Mouse (Mus musculus) retina, adult 2 months (tissue): ENCODE data around the gene Sipa1l3.

Experiments used
- DNase-seq: peaks from one replicate; pipeline ENCODE4 v3.0.0-alpha.2; 2012; ENCODE audit warnings: low read depth, low spot score

Sipa1l3 gene

GRCm38 (mm10) chr7:29381466-29382040, 136.9 kb downstream of the Sipa1l3 start:
- no peak for DNase-seq

- DNase-seq = no peak
Observed at GRCm38 (mm10) chr7:29374054-29374453, 144.4 kb downstream of the Sipa1l3 start.

DNA sequence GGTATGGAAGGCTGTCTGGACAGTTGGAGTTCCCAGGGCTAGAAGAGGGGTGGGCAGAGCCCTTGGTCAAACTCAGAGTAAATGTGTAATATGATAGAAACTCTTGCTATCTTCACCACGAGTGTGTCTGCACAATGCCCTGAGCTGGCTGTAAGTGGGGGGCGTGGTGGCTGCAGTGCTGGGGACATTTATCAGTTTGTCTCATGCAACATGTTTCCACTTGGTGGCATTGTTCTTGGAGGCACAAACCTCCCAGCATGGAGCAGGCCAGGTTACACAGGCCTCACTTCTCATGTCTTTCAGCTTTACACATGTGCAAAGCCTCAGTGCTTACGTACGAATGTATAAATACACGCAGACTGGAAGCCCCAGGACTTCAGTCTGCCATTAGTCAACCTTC, 146.3 kb downstream of the Sipa1l3 start:
- DNase-seq = no peak

DNA sequence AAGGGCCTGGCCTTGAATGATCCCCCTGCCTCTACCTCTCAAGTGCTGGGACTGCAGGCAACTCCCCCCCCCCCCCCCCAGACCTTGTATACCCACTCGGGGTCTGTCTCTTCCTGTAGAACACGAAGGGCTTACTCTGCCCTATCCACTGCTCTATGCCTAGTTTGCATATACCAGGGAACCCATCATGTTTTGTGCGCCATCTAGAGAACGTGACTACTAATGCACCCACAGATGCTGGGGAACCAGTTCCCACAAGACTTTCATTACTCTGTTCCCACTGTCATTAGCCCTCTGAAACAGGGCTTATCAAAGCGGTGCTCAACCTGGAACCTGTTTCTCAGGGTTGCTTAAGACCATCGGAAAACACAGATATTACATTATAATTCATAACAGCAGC, 148.4 kb downstream of the Sipa1l3 start:
- DNase-seq = no peak

DNA sequence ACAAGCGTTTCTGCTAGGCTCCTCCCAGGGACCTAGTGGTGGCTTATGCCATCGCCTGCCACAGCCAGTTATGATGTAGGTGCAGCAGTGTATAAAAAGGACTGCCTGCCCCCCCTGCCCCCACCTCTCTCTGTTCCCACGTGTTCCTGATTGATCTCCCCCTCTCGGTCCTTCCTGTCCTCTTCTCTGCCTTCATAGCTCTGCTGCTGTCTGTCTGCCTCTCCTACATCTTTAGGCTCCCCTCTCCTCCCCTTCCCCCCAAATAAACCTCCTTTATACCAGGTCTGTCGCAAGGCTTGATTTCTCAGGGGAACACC, 150.5 kb downstream of the Sipa1l3 start:
- DNase-seq = no peak

DNA sequence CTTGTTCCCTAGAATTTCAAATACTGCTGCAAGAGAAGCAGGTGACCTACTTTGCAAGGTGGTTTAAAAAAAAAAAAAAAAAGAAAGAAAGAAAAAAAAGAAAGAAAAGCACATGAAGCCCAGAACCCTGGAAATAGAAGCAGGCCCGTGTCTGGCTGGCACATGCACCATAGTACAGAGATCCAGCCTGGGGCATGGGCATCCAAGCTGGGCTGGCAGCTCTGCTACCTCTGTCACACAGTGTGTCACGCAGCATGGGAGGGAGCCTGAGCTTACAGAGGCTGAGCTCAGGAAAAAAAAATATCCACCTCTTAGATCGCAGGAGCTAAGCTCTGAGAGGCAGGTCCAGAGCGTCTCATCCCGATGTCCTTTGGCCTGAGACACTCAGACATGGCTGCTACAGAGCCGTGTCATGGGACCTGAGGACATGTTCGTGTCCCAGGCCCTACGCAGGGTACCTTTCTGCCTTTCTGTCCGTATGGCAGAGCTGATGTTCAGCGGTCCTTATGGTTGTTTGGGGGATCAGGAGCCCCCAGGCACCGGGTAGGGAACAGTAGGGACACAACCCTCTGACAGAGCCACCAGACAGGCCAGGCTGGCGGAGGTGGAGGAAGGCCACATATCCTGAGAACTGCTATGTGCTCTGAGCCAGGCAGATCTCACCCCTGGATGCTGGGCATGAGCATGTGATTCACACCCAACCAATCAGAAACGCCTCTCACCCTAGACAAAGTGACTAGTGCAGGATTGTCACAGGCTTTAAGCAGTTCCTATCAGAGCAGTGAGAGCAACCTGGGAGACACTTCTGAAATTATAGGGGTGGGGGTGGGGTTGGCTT, 151.1 kb downstream of the Sipa1l3 start:
- no peak for DNase-seq

DNA sequence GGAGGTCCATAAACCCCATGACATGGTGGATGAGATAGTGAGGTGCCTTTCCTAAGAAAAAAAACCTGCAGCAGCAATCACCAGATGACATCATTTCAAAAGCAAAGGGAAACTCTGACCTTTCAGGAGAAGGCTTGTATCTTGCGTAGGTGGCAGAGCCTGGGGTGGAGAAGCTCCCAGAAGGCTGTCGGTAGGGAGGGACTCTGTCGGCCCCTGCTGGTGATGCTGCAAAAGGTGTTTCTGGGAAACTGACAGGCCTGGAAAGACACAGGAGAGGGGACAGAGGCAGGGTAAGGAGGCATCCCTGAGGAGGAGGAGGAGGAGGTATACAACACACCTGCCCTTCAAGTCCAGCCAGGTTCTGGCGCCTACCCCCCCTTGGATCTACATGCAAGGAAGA, 154.4 kb downstream of the Sipa1l3 start:
- DNase-seq = no peak

DNA sequence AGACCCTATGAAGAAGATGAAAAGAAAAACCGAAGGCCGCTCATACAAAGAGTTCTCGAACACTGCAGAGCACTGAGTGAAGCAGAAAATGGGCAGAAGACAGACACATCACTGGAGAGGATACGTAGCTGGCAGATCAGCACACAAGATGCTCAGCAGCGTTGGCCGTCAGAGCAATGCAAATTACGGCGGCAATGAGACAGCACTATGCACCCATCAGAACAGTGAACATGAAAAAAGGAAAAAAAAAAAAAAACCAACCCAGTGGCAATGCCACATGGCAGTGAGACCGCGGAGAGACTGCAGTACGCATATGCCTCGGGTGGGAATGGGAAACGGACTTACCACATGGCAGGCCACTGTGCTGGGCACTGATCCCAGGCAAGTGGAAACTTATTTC, 156.9 kb downstream of the Sipa1l3 start:
- no peak for DNase-seq

DNA sequence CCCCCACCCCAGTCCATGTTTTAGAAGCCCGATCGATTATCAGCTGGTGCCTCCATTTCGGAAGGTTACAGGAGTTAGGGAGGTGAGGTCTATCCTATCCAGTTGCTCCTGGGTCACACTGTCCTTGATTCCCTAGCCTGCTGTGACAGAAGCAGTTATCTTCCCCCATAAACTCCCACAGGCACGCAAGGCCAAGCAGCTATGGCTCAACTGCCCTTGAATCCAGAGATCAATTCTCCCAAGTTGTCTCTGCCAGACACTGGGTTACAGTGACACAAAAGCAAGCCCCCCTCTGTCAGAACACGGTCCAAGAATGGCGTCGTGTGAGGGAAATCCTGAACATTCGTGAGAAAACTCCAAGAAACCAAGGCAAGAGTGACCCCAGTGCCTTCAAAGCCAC, 163.0 kb downstream of the Sipa1l3 start:
- DNase-seq = no peak

DNA sequence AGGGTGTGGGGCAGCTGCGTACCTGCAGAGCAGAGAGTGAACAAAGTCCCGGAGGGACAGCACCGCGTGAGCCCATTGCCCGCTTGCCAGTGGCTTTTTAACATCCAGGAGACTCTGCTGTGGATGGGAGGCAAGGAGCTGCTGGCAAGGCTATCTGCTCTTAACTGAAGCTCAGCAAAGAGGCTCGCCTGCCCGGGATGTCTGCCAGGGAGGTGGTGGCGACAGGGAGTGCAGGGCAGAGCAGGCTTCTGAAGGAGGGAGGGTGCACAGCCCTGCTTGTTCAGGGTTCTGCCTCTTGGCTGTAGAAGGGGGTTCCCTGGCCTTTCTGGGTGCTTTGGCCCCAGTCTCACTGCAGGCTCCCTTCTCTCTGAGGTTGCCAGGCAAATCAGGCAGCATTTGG, 164.3 kb downstream of the Sipa1l3 start:
- DNase-seq = no peak

GRCm38 (mm10) chr7:29352246-29352645, 166.2 kb downstream of the Sipa1l3 start:
- DNase-seq = no peak

DNA sequence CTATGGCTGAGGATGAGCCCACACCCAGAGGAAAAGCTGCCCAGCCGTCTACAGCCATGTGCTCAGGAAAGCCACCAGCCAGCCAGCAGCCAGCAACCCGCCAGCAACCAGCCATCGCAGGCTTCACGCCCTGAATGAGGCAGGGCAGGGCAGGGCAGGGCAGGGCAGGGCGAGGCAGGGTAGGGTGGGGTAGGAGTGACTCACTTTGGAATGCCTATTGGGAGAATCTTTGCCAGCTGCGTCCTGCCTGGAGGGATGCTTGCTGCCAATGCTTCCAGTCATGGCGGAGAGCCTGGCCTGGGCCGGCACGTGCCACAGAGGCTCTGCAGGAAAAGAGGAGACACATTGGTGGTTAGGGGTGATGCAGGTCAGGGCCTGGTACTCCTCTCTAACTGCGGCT, 168.0 kb downstream of the Sipa1l3 start:
- DNase-seq = no peak

DNA sequence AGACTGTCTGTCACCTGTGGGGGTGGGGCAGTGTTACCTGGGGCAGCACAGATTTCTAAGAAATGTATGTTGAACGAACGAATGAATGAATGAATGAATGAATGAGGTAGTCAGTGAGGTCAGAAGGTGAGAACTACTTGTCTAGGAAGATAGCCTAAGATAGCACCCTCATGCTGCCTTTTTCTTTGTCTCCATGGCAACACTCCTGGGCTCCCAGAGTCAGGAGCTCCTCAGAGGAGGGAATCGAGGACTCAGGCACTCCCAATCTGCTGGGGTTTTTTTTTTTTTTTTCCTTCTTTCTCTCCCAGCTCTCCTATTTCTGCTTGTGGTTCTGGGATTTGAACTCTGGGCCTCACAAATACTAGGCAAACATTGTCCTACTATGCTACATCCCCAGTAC, 172.2 kb downstream of the Sipa1l3 start:
- no peak for DNase-seq

DNA sequence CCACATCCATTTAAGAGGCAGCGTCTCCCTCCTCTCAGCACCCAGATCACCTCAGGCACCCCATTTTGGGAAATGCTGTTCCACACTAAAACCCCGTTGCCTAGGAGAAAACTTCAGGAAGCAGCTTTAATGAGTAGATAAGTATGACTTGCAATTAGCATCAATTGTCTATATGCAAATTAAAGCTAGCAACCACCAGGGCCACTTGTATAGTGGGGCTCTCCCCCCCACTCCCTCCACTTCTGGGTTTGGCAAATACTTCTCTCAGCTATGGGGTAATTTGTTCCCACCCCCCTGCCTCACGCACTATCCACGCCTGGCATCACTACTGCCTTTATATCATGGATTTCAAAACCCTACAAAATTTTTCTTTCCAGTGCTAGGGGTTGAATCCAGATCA, 172.9 kb downstream of the Sipa1l3 start:
- no peak for DNase-seq

- DNase-seq = no peak
Observed at GRCm38 (mm10) chr7:29343746-29344145, 174.7 kb downstream of the Sipa1l3 start.

- no peak for DNase-seq
Observed at GRCm38 (mm10) chr7:29342489-29343092, 175.8 kb downstream of the Sipa1l3 start.

DNA sequence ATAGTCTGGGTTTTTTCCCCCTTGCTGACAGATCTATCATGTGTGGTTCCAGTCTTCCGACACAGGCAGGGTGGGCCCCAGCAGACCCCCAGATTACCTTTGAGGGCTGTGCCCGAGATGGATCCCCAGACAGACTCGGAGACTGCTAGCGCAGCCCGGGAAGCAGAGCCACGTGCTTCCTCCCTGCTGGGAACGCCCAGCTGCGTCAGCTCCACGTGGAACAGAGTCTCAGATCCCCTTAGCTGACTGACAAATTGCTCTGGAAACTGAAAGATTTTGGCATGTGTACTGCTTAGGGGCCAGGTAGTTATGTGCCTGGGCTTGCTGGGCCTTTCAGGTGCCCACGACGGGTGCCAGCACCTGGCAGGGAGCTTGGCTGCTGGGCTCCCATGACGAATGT, 176.7 kb downstream of the Sipa1l3 start:
- no peak for DNase-seq

DNA sequence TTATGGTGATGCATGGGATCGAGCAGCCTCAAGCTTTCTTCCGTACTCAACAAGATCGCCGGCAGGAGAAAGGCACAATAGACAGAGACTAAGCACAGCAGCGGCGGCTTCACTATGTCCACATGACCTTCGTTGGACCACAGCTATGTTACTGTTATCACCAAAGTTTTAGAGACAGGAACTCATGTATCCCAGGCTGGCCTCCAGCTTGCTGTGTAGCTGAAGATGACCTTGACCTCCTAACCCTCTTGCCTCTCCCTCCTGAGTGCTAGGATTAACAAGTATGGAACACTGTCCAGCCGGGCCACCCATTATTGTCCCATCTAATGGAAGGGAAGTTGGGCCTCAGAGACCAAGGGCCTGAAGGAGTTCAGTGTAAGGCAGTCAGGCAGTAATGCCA, 177.6 kb downstream of the Sipa1l3 start:
- DNase-seq = no peak

DNA sequence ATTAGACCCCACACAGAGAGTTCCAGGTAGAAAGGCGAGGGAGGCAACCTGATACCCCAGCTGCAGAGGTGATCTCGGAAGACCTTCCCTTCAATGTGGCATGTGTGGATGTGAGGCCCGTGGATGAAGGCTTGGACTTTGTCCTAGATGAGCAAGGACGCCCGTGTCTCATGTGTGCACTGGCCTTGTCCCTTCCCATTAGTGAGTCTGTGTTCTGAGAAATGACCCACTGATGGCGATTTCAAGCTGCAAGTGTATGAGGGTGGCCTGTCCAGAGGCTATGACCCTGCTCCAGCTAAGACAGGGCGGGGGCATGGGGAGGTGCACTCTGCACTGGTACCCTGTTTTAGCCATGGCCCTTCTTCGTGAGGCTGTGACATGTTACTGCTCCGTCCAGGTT, 178.2 kb downstream of the Sipa1l3 start:
- DNase-seq = no peak

DNA sequence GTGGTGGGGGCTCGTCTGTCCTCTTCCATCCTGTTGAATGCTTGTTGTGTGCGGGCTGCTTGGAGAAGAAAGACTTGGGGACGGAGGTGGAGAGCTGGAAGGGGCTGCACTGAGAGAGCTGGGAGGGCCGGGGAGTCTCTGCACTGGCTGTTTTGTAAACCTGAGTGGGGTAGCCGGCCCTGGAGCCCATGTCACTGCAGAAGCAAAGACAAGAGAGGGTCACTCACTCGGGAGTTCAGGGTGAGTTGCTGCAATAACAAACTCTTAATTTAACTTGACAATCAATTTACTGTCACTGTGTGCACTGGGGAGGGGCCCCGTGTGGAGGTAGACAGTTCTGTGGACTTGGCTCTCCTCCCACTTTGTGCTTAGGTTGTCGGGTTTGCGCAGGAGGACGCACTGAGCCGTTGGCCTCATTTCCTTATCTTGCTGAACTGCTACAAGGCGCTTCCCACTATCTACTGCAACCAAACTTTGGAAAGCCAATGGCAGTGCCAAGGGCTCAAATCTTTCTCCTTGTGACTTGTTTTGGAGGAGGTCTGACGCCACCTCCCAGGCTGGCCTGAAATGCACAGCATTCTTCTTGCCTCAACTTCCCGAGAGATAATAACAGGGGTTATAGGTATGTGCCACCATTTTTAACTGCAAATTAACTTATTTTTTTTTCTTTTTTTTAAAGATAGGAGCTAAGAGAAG, 179.3 kb downstream of the Sipa1l3 start:
- DNase-seq = no peak

GRCm38 (mm10) chr7:29338351-29338919, 180.0 kb downstream of the Sipa1l3 start:
- DNase-seq = no peak

GRCm38 (mm10) chr7:29337766-29338165, 180.7 kb downstream of the Sipa1l3 start:
- no peak for DNase-seq
